Mouse (Mus musculus) lung, postnatal 0 days (tissue): Measurements from ENCODE around the gene Nup107.

Experiments
- CTCF ChIP-seq: IDR thresholded peaks from 2 replicates; pipeline ENCODE4 v1.5.1; 2016; ENCODE audit warnings: antibody characterized with exemption, mild to moderate bottlenecking
- EP300 ChIP-seq: IDR thresholded peaks from 2 replicates; pipeline ENCODE4 v1.6.1; 2016; ENCODE audit warnings: antibody characterized with exemption, mild to moderate bottlenecking, control low read depth

DNA sequence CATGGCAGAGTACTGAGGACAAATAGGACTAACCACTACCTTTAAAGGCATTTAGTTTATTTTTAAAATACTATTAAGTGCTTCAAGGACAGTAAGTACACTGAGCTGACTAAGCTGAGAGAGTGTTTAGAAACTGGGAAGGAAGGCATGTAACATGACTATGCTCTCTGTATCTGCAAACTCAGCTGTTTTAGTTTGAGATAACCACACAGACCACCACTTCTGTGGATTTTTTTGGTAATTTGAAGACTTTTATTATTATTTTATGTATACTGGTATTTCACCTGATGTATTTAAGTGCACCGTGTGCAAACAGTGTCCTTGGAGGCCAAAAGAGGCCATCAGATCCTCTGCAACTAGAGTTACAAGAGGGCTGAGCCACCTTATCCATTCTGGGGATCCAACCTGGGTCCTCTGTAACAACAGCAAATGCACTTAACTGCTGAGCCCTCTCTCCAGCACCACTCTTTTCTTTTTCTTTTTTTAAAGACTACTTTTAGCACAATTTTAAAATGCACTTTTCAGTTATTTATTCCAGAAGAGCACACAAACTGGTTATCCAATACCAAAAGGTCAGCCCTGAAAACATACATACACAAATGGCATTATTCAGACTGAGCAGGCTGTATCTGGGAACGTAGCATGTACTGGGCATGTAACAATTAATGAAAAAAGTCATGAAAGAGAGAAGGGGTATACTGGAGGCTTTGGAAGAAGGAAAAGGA, 85.2 kb downstream of the Nup107 start:
- TF ChIP-seq CTCF (no peak), EP300 (no peak)
